Mouse (Mus musculus): ENCODE data around the gene Sele. TPM values are rescaled to one million over a fixed set of nuclear protein-coding genes. Genes with fewer than 3 reads are reported as not detected.
"Not testable (repeated sequence)": the region's sequence is repeated elsewhere in the genome, so short reads cannot be mapped to it uniquely, and the experiment has no call there.

Gene Sele
- total RNA-seq (2022): not detected

GRCm38 (mm10) chr1:164047934-164048333 is at the start of gene Sele:
Gene Sele (plus strand): TSS chr1:164048234.
- DNase-seq (ENCODE audit: low spot score in 2 of 2): no peak

DNA sequence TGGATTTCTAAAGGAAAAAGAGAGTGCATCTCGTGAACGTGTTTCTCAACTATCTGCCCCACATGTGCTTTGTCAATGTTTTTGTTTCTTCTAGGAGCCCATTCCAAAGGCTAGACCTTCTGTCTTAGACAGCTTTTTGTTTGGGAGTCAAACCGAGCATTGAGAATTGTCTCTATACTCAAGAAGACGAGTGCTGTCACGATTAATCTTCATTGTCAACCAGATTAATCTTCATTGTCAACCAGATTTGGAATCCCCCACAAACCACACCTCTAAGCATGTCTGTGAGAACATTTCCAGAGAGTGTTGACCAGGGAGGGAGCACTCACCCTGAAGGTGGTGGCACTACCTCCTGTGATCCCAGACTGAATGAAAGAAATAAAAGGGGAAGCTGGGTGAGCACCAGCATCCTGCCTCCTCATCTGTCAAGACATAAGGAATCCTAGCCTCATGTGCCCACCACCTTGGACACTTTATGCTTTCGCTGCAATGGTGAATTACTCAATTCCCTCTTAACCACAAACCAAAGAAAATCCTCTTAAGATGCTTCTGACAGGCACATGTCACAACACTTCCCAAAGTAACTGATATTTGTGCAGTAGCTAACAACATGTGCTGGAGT is 46.1 kb upstream of the Sele start:
- DNase-seq (ENCODE audit: low spot score in 2 of 2): no peak

- no peak for DNase-seq (ENCODE audit: low spot score in 2 of 2)
Observed at GRCm38 (mm10) chr1:164004311-164004710, 43.7 kb upstream of the Sele start.

DNA sequence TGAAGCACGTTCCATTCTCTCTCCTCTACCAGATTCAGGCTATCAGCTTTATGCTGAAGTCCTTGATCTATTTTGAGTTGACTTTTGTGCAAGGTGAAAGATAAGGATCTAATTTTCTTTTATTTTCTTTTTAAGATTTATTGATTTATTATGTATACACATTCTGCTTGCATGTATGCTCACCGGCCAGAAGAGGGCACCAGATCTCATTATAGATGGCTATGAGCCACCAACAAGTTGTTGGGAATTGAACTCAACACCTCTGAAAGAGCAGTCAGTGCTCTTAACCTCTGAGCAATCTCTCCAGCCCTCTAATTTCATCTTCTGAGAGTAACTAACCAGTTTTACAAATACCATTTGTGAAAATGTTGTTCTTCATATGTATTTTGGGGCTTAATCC is 38.8 kb upstream of the Sele start:
- no peak for DNase-seq (ENCODE audit: low spot score in 2 of 2)

DNA sequence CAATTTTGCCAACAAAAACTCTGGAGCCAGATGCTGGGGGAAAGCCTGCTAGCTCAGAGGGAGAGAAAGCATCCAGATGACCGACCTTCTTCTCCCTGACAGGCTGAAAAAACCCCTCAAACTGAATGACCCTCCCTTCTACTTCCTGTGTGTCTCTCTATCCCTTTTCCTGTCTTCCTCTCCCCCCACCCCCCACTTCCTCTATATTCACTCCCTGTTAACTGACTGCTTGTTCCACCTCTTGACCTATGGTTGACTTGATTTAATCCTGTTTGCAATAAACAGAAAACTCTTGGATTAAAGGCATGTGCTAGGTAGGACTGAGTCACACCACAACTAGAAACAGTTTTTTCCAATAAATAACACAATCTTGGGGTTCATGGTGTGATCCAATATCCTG is 33.4 kb upstream of the Sele start:
- no peak for DNase-seq (ENCODE audit: low spot score in 2 of 2)

GRCm38 (mm10) chr1:164018221-164018896 is 29.7 kb upstream of the Sele start:
- DNase-seq (ENCODE audit: low spot score in 2 of 2): no peak

GRCm38 (mm10) chr1:164019789-164020188 is 28.2 kb upstream of the Sele start:
- no peak for DNase-seq (ENCODE audit: low spot score in 2 of 2)

- DNase-seq (ENCODE audit: low spot score in 2 of 2): not testable (repeated sequence)
Observed at GRCm38 (mm10) chr1:164020746-164021145, 27.3 kb upstream of the Sele start.

DNA sequence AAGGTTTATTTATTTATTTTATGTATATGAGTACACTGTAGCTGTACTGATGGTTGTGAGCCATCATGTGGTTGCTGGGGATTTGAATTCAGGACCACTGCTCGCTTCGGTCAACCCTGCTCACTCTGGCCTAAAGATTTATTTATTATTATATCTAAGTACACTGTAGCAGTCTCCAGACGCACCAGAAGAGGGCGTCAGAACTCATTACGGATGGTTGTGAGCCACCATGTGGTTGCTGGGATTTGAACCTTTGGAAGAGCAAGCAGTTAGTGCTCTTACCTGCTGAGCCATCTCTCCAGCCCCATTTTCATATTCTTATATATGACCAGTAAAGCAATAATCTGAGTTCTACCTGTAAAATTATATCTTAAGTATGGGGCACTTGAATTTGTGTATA is 25.9 kb upstream of the Sele start:
- not testable (repeated sequence) for DNase-seq (ENCODE audit: low spot score in 2 of 2)

DNA sequence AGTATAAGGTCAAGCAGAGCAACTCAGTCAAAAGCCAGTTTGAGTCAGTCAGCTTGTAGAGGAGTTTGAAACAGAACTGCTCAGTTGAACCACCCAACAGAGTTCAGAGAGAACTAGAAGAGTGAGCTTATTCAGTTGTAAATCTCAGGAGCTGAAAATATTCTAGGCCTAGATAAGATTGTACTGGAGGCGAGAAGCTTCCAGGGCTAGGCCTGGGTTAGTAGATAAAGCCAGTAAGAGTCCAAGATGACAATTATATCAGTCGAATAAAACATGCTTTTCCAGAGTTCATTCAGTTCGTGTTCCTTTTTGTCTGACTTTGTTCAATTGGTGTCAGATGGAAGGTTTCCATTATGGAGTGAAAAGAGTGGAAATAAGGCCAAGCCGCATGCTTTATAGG is 22.3 kb upstream of the Sele start:
- no peak for DNase-seq (ENCODE audit: low spot score in 2 of 2)

GRCm38 (mm10) chr1:164027416-164027815 is 20.6 kb upstream of the Sele start:
- DNase-seq (ENCODE audit: low spot score in 2 of 2): no peak

GRCm38 (mm10) chr1:164040385-164041135 is 7.5 kb upstream of the Sele start:
- DNase-seq (ENCODE audit: low spot score in 2 of 2): no peak

- DNase-seq (ENCODE audit: low spot score in 2 of 2): no peak
Observed at GRCm38 (mm10) chr1:164043549-164043948, 4.5 kb upstream of the Sele start.

DNA sequence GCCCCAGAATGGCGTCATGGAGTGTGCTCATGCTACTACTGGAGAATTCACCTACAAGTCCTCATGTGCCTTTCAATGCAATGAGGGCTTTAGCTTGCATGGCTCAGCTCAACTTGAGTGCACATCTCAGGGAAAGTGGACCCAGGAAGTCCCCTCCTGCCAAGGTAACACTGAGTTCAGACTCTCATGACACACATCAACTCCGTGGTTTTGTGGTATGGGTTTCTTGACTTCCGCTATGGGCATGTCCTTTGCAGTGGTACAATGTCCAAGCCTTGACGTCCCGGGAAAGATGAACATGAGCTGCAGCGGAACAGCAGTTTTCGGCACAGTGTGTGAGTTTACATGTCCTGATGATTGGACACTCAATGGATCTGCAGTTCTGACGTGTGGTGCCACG is 5.5 kb downstream of the Sele start:
- no peak for DNase-seq (ENCODE audit: low spot score in 2 of 2)

DNA sequence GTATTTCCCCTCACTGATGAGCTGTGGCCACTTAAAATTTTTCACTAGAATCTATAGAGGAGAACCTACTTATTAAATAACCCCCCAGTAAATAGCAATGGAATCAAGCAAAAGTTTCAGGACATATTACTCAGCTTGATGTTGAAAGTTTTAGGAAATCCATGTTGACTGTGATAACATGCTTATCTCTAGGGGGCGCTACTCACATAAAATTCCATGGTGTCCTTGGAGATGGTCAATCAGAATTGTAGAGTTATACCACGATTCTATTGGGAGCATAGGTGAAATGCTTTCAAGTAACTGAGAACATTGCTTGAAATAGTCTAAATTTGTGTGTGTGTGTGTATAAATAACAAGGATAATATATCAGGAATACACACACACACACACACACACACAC is 6.8 kb downstream of the Sele start:
- no peak for DNase-seq (ENCODE audit: low spot score in 2 of 2)

GRCm38 (mm10) chr1:164060071-164060470 is 12.0 kb downstream of the Sele start:
- no peak for DNase-seq (ENCODE audit: low spot score in 2 of 2)

DNA sequence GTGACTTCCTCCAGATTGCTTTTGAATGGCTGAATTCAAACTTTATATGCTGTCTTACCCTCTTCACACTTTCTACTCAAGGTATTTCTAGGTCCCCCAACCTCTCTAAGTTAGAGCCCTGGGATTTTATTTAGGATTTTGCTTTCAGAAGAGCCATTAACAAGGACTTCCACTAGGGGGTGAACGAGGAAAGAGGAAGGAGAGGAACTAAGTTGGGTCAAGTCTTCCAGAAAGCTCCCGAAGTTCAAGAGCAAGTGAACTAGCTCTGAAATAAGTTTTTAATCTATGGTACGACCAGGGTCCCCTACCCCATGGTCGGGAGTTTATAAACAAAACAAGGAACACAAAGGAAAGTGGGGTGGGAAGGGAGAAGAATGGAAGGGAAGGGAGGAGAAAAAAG is 13.2 kb downstream of the Sele start:
- no peak for DNase-seq (ENCODE audit: low spot score in 2 of 2)

DNA sequence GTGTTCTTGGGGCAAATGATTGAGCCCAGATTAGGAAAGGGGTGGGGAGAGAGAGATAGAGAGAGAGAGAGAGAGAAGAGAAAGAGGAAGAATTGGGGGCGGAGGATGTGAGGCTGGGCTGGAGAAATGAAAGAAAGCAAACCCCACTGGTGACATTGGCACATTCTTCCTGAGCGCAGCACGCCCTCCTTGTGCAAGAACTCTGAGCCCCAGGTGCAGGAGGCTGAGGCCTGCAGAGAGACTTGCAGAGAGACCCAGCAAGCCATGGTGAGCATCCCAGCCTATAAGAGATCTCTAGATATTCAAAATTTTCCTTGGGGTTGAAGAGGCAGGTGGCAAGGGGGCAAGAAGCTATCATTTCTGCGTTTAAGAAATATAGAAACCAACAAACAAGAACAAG is 13.9 kb downstream of the Sele start, which contains the start of gene Sell:
TSS of gene Sell (plus strand) at position 58 of the 400 bp plus-strand sequence.
- no peak for DNase-seq (ENCODE audit: low spot score in 2 of 2)

GRCm38 (mm10) chr1:164062856-164063255 is 14.8 kb downstream of the Sele start:
- DNase-seq (ENCODE audit: low spot score in 2 of 2): no peak

DNA sequence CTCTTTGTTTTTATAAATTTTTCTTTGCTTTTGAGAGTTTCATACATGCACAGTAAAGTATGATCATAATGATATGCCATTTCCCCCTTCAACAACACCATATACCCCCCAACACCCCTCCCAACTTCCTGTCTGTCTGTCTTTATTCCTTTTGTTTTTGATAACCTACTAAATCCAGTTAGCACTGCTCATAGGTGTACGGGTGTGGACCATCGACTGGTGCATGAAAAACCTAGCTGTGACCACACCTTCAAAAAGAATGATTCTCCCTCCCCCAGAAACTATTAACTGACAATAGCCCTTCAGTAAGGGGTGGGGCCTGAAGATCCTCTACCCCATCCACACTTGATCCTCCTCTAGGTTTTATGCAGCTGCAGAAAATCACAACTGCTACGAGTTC is 15.7 kb downstream of the Sele start:
- no peak for DNase-seq (ENCODE audit: low spot score in 2 of 2)

DNA sequence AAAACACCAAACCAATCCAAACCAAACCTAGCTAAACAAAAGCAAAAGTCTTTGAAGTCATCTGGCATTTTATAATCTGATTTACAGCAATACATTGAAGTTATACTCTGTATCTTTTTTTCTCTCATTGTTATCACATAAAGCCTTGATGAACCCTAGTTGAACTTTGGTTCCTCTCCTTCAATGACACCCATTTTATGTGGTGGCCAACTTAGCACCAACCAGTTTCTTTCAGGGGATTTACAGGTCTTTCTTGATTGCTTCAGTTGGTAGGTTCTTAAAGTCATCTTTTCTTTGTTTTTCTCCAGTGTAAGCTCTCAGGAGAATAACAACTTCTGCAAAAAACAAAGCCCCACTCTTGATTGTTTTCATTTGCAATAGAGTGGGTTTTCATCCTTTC is 21.2 kb downstream of the Sele start:
- DNase-seq (ENCODE audit: low spot score in 2 of 2): no peak

GRCm38 (mm10) chr1:164070461-164070860 is 22.4 kb downstream of the Sele start:
- DNase-seq (ENCODE audit: low spot score in 2 of 2): no peak

DNA sequence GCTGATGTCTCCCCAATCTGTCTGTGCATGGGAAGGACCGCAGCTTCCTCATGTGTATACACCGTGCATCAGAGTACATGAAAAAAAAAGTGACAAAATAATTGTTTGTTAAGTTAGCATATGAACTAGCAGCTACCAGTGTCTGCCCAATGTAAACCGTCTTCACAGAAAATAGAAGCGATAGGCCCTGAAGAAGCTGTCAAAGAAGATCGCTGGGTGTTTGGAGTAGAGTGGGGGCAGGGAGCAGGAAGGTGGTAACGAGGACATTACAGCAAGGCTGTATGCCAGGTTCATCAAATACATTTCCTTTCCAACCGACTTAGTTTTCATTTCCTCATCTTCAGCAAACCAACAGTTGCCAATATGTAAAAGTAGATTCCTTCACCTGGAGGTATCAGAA is 23.1 kb downstream of the Sele start:
- DNase-seq (ENCODE audit: low spot score in 2 of 2): no peak

Measured in gastrocnemius, adult 8-10 months (tissue).